Mouse (Mus musculus): ENCODE measurements around the gene Pknox1. TPM values are rescaled to one million over a fixed set of nuclear protein-coding genes. Genes with fewer than 3 reads are reported as not detected.

Gene Pknox1
- polyA plus RNA-seq, 1 experiment = 18.0 TPM

DNA sequence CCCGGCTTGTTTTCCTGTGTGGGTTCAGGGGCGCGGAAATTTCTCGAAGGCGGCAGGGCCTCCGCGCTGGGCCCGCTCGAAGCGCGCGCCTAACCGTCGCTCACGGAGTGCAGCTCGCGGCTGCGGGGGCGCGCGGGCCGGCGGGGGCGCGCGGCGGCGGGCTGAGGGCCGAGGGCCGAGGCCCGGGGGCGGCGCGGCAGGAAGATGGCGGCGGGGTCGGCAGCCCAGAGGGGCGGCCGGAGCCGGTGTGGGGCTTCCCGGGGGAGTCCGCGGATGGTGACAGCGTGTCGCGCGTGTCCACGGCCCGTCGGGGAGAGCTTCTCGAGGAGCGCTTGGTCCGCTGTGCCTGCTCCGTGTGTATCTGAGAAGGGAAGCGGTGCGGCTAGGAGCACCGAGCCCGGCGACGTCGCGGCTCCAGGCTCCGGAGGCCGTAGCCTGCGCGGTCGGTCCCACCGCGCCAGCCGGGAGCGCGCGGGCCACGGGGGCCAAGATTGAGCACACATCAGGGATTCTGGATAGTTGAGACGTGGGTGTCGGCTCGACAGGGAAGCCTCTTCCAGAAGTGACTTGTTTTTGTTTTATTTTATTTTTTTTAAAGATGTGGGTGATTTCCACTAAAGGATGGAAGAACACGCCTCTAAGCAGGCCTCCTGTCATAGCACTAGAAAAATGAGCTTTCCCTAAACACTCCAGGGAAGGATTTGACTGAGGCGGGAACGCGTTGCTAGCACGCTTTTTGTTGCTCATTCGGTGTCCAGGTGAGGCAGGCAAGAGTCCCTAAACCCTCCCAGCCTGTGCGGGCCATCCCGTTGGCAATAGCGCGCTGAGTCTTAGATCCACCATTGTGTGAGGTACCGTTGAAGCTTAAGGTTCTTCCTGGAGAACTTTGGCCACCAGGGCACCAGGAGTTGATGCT, 865 bp downstream of the Pknox1 start:
- H3K4me1 ChIP-seq (ENCODE audit: control insufficient read depth, insufficient read depth, low read length) = peaks cover 8% of the 10 kb centered on the region

DNA sequence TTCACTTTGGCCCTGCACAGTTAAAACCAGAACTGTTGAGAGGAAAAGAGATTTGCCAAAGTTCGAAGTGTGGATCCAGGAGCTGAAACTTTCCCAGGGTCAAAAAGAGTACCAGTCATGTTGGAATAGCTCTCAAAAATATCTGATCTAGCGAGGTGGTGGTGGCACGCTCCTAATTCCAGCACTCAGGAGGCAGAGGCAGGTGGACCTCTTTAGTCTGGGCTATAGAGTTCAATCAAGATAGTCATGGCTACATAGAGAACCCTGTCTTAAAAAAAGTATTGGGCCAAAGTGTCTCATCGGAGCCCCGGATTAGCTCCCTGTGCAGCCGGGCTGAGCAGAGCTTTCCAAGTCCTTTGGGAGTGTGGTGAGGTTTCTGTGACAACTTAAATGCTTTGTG, 1.7 kb downstream of the Pknox1 start:
- Histone ChIP-seq H3K27ac (ENCODE audit: insufficient read depth, low read length) (no peak overlapping the region), H3K4me1 (ENCODE audit: control insufficient read depth, insufficient read depth, low read length) (peaks cover 10% of the 10 kb centered on the region), H3K4me3 (ENCODE audit: insufficient read depth, low read length) (no peak overlapping the region; the same call in 1 of the 2 replicates)
- TF ChIP-seq POLR2A (IDR thresholded peaks at IDR 0.05; ENCODE audit: extremely low read depth, insufficient read depth, low read length) = no peak
- no peak for TF ChIP-seq CTCF (IDR thresholded peaks at IDR 0.05; ENCODE audit: extremely low read depth, insufficient read depth, low read length)

More for the DNA sequence above, 865 bp downstream of the Pknox1 start:
- Histone ChIP-seq H3K27ac (ENCODE audit: insufficient read depth, low read length) (peak overlapping the region; percentile 82), H3K4me3 (ENCODE audit: insufficient read depth, low read length) (peak overlapping the region; percentile 75)
- no peak for TF ChIP-seq CTCF (IDR thresholded peaks at IDR 0.05; ENCODE audit: extremely low read depth, insufficient read depth, low read length)
- TF ChIP-seq POLR2A (IDR thresholded peaks at IDR 0.05; ENCODE audit: extremely low read depth, insufficient read depth, low read length) = 0 out of 2 replicates have a peak, but pooled peaks have one; percentile 19

DNA sequence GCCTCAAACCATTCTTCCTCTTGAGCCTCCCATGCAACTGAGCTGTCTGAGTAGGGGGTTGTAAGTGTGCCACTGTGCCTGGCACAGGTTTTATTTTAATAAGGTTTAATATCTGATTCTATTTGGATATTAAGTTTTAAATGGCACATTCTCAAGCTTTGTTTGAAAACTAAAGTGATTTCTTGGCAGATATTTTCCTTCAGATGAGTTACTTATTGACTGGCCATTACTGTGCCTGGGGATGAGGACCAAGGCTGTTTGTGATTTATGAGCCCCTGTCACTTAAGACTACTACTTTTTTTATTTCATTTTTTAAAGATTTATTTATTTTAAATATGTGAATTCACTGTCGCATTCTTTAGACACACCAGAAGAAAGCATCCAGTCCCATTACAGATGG, 5.2 kb downstream of the Pknox1 start:
- Histone ChIP-seq H3K27ac (ENCODE audit: insufficient read depth, low read length) (no peak overlapping the region), H3K4me1 (ENCODE audit: control insufficient read depth, insufficient read depth, low read length) (peaks cover 10% of the 10 kb centered on the region), H3K4me3 (ENCODE audit: insufficient read depth, low read length) (no peak overlapping the region)
- TF ChIP-seq POLR2A (IDR thresholded peaks at IDR 0.05; ENCODE audit: extremely low read depth, insufficient read depth, low read length) = no peak
- TF ChIP-seq CTCF (IDR thresholded peaks at IDR 0.05; ENCODE audit: extremely low read depth, insufficient read depth, low read length) = no peak

DNA sequence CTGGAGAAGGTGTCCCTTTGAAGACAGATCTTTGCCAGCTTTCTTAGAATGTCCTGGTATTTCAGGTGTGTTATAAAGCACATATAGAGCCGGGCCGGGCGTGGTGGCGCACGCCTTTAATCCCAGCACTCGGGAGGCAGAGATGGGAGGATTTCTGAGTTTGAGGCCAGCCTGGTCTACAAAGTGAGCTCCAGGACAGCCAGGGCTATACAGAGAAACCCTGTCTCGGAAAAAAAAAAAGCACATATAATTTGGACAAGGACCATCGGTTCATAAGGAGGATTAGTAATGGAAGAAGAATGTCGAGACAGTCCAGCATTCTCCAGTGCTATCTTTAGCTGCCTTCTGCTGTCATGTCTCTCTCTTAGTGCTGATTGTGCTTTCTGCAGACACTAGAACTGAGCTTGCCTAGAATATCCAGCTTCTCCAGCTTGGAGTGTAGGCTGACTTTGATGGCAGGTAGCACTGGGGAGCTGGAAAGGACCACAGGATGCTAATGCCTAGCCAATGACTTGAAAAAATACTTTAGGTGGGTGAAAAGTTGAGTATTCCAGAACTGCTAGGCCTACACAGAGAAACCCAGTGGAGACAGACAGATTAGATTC, 5.9 kb downstream of the Pknox1 start:
- TF ChIP-seq POLR2A (IDR thresholded peaks at IDR 0.05; ENCODE audit: extremely low read depth, insufficient read depth, low read length) (no peak), CTCF (IDR thresholded peaks at IDR 0.05; ENCODE audit: extremely low read depth, insufficient read depth, low read length) (no peak)
- no peak overlapping the region for H3K4me3 ChIP-seq (ENCODE audit: insufficient read depth, low read length)
- H3K4me1 ChIP-seq (ENCODE audit: control insufficient read depth, insufficient read depth, low read length) = peaks cover 10% of the 10 kb centered on the region
- no peak overlapping the region for H3K27ac ChIP-seq (ENCODE audit: insufficient read depth, low read length)

DNA sequence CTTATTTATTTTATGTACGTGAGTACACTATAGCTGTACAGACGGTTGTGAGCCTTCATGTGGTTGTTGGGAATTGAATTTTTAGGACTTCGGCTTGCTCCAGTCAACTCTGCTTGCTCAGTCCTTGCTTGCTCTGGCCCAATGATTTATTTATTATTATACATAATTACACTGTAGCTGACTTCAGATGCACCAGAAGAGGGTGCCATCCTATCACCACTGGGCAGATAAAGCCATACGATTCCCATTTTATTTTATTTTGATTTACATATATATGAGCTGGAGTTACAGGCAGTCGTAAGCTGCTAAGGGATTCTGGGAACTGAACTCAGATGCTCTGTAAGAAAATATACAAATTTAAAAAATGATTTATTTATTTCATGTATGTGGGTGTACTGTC, 7.2 kb downstream of the Pknox1 start:
- Histone ChIP-seq H3K4me3 (ENCODE audit: insufficient read depth, low read length) (no peak overlapping the region), H3K4me1 (ENCODE audit: control insufficient read depth, insufficient read depth, low read length) (peaks cover 10% of the 10 kb centered on the region), H3K27ac (ENCODE audit: insufficient read depth, low read length) (no peak overlapping the region)
- TF ChIP-seq POLR2A (IDR thresholded peaks at IDR 0.05; ENCODE audit: extremely low read depth, insufficient read depth, low read length) = no peak
- no peak for TF ChIP-seq CTCF (IDR thresholded peaks at IDR 0.05; ENCODE audit: extremely low read depth, insufficient read depth, low read length)

DNA sequence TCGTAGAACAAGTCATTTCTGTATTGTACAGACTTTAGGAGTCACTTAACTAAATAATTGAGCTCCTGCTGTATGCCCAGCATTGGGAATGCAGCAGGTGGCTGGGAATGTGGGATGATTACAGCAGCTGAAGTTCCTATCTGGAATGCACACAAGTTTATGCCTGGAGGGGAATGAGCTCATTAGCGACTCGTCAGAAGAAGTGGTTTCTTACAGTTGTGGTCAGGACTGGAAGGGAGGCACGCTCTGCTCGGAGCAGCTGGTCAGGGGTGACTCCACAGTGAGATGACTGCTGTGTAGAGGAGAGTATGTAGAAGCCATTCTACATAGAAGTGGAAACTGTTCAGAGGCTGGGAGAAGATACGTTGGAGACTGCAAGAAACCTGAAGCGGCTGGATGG, 10.1 kb downstream of the Pknox1 start:
- Histone ChIP-seq H3K4me3 (ENCODE audit: insufficient read depth, low read length) (no peak overlapping the region), H3K27ac (ENCODE audit: insufficient read depth, low read length) (no peak overlapping the region), H3K4me1 (ENCODE audit: control insufficient read depth, insufficient read depth, low read length) (peaks cover 4% of the 10 kb centered on the region; the same call in 1 of the 2 replicates)
- no peak for TF ChIP-seq POLR2A (IDR thresholded peaks at IDR 0.05; ENCODE audit: extremely low read depth, insufficient read depth, low read length)
- TF ChIP-seq CTCF (IDR thresholded peaks at IDR 0.05; ENCODE audit: extremely low read depth, insufficient read depth, low read length) = no peak

DNA sequence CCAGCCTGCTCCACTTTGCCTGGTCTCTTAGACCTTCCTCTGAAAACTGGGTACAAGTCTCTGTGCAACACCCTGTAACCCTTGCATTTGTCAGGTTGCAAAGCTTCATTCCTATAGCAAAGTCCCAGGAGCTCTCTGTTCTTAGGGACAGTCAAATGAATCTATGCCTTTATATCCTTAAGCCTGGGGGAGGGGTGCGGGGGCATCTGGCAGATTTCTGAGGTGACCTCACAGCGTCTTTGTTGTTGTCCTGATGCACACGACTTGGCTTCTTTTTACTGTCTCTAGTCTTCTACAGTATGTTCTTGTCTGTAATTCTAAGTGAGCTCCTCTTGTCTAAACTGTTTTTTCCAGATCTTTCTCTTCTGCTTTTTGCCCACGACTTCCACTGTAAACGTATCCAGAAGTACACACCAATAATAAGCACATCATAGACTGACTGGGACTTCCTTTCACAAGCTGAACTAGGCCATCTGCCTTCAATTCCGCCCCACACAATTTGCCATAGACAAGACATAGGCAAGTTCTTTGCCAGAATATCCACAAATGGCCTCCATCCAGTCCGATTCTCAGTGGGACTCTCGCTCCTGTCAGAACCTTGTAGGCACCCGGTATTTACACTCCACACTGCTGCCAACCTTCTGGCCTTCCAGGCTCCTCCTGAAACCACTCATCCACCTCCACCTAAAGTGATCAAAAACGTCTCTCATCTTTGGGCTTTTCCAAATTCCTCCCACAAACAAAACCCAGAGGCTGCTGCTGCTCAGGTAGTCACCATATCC, 12.1 kb downstream of the Pknox1 start:
- Histone ChIP-seq H3K4me3 (ENCODE audit: insufficient read depth, low read length) (no peak overlapping the region), H3K4me1 (ENCODE audit: control insufficient read depth, insufficient read depth, low read length) (0 out of 2 replicates have a peak, but pooled peaks cover 2% of the 10 kb centered on the region), H3K27ac (ENCODE audit: insufficient read depth, low read length) (no peak overlapping the region)
- TF ChIP-seq CTCF (IDR thresholded peaks at IDR 0.05; ENCODE audit: extremely low read depth, insufficient read depth, low read length) (no peak), POLR2A (IDR thresholded peaks at IDR 0.05; ENCODE audit: extremely low read depth, insufficient read depth, low read length) (no peak)

DNA sequence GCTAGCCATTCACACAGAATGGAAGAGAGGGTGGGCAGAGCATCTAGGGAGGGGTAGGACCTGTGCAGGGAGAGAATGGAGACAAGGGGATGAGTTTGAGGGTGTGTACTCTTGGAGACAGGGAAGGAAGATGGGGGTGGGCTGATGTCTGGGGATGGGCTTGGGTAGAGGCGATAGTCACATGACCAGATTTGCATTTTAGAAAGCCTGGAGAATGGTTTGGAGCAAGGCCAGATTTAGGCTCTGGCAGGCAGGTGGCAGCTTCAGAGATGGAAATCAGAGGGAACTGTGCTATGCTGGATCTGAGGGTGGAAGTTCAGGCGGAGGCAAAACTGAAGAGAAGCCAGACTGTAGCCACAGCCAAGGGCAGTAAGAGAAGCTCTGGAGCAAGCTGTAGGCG, 15.8 kb downstream of the Pknox1 start:
- H3K4me1 ChIP-seq (ENCODE audit: control insufficient read depth, insufficient read depth, low read length) = 0 out of 2 replicates have a peak, but pooled peaks cover 3% of the 10 kb centered on the region
- H3K4me3 ChIP-seq (ENCODE audit: insufficient read depth, low read length) = no peak overlapping the region
- TF ChIP-seq POLR2A (IDR thresholded peaks at IDR 0.05; ENCODE audit: extremely low read depth, insufficient read depth, low read length) (no peak), CTCF (IDR thresholded peaks at IDR 0.05; ENCODE audit: extremely low read depth, insufficient read depth, low read length) (no peak)
- no peak overlapping the region for H3K27ac ChIP-seq (ENCODE audit: insufficient read depth, low read length)

DNA sequence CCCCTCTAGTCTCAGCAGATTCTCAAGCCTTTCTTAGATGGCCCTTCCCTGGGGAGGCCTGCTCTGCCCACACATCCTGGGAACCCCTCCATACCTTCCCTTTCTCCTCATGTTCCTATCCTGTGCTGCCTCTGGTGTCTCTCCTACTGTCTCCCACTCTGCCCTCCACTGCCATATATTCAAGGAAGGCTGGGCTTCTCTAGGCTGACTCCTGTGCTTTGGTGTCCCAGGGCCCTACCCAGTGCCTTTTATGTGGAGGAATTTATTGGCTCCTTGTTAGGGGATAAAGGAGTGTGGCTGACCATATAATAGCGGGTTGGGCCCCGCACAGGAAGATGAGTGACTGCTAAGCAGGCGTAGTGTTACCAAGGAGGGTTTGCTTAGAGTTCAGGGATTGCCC, 18.7 kb downstream of the Pknox1 start:
- no peak overlapping the region for H3K4me3 ChIP-seq (ENCODE audit: insufficient read depth, low read length)
- no peak overlapping the region for H3K27ac ChIP-seq (ENCODE audit: insufficient read depth, low read length)
- TF ChIP-seq CTCF (IDR thresholded peaks at IDR 0.05; ENCODE audit: extremely low read depth, insufficient read depth, low read length) (no peak), POLR2A (IDR thresholded peaks at IDR 0.05; ENCODE audit: extremely low read depth, insufficient read depth, low read length) (no peak)
- 0 out of 2 replicates have a peak, but pooled peaks cover 1% of the 10 kb centered on the region for H3K4me1 ChIP-seq (ENCODE audit: control insufficient read depth, insufficient read depth, low read length)

All from cortical plate, adult 2 months (tissue).